Mouse (Mus musculus): ENCODE measurements around the gene Stx18. TPM values are rescaled to one million over a fixed set of nuclear protein-coding genes. Genes with fewer than 3 reads are reported as not detected.
A peak's percentile ranks its signal among the peaks of the same experiment; 100 is the strongest.

The Stx18 gene
- total RNA-seq, 2 experiments from 2014 or later: 38.3 to 39.7 TPM

GRCm38 (mm10) chr5:38076326-38076725, 37.8 kb downstream of the Stx18 start:
- DNase-seq (ENCODE audit: extremely low spot score in 1 of 2, low spot score in 1 of 2): no peak

- no peak for DNase-seq (ENCODE audit: extremely low spot score in 1 of 2, low spot score in 1 of 2)
Observed at GRCm38 (mm10) chr5:38078575-38078974, 40.0 kb downstream of the Stx18 start.

- DNase-seq (ENCODE audit: extremely low spot score in 1 of 2, low spot score in 1 of 2): no peak
Observed at GRCm38 (mm10) chr5:38080472-38080871, 41.9 kb downstream of the Stx18 start.

GRCm38 (mm10) chr5:38082589-38082988, 44.0 kb downstream of the Stx18 start:
- DNase-seq (ENCODE audit: extremely low spot score in 1 of 2, low spot score in 1 of 2): peak in 1 of 2 experiments; percentile 0

- DNase-seq (ENCODE audit: extremely low spot score in 1 of 2, low spot score in 1 of 2): peak in 1 of 2 experiments; percentile 0
Observed at GRCm38 (mm10) chr5:38083362-38083761, 44.8 kb downstream of the Stx18 start.

GRCm38 (mm10) chr5:38084616-38085015, 46.1 kb downstream of the Stx18 start:
- no peak for DNase-seq (ENCODE audit: extremely low spot score in 1 of 2, low spot score in 1 of 2)

GRCm38 (mm10) chr5:38085561-38086392, 47.2 kb downstream of the Stx18 start:
- peak in 1 of 2 experiments; percentile 51 for DNase-seq (ENCODE audit: extremely low spot score in 1 of 2, low spot score in 1 of 2)

- DNase-seq (ENCODE audit: extremely low spot score in 1 of 2, low spot score in 1 of 2): no peak
Observed at GRCm38 (mm10) chr5:38090111-38090510, 51.6 kb downstream of the Stx18 start.

- DNase-seq (ENCODE audit: extremely low spot score in 1 of 2, low spot score in 1 of 2): no peak
Observed at GRCm38 (mm10) chr5:38090581-38090980, 52.0 kb downstream of the Stx18 start.

- DNase-seq (ENCODE audit: extremely low spot score in 1 of 2, low spot score in 1 of 2): no peak
Observed at GRCm38 (mm10) chr5:38091046-38091965, 52.8 kb downstream of the Stx18 start.

GRCm38 (mm10) chr5:38091966-38092304, 53.4 kb downstream of the Stx18 start:
- no peak for DNase-seq (ENCODE audit: extremely low spot score in 1 of 2, low spot score in 1 of 2)

- DNase-seq (ENCODE audit: extremely low spot score in 1 of 2, low spot score in 1 of 2): no peak
Observed at GRCm38 (mm10) chr5:38094331-38094730, 55.8 kb downstream of the Stx18 start.

GRCm38 (mm10) chr5:38097501-38098093, 59.1 kb downstream of the Stx18 start:
- DNase-seq (ENCODE audit: extremely low spot score in 1 of 2, low spot score in 1 of 2): no peak

GRCm38 (mm10) chr5:38099139-38099676, 60.7 kb downstream of the Stx18 start:
- no peak for DNase-seq (ENCODE audit: extremely low spot score in 1 of 2, low spot score in 1 of 2)

- no peak for DNase-seq (ENCODE audit: extremely low spot score in 1 of 2, low spot score in 1 of 2)
Observed at GRCm38 (mm10) chr5:38102945-38103344, 64.4 kb downstream of the Stx18 start.

- DNase-seq (ENCODE audit: extremely low spot score in 1 of 2, low spot score in 1 of 2): no peak
Observed at GRCm38 (mm10) chr5:38106080-38106697, 67.6 kb downstream of the Stx18 start.

- DNase-seq (ENCODE audit: extremely low spot score in 1 of 2, low spot score in 1 of 2): no peak
Observed at GRCm38 (mm10) chr5:38106807-38107206, 68.3 kb downstream of the Stx18 start.

GRCm38 (mm10) chr5:38114526-38114925, 76.0 kb downstream of the Stx18 start:
- DNase-seq (ENCODE audit: extremely low spot score in 1 of 2, low spot score in 1 of 2): no peak

GRCm38 (mm10) chr5:38117056-38117455, 78.5 kb downstream of the Stx18 start:
- no peak for DNase-seq (ENCODE audit: extremely low spot score in 1 of 2, low spot score in 1 of 2)

- no peak for DNase-seq (ENCODE audit: extremely low spot score in 1 of 2, low spot score in 1 of 2)
Observed at GRCm38 (mm10) chr5:38119268-38119667, 80.7 kb downstream of the Stx18 start.

All from layer of hippocampus, postnatal 25 days (tissue).